Mouse (Mus musculus): ENCODE measurements at regions not wholly inside any gene's neighbourhood (a gene's known extent, or its start where the extent isn't known, plus 50 kb on each side); places are given as distances from the start of the nearest gene placed in this dataset.

DNA sequence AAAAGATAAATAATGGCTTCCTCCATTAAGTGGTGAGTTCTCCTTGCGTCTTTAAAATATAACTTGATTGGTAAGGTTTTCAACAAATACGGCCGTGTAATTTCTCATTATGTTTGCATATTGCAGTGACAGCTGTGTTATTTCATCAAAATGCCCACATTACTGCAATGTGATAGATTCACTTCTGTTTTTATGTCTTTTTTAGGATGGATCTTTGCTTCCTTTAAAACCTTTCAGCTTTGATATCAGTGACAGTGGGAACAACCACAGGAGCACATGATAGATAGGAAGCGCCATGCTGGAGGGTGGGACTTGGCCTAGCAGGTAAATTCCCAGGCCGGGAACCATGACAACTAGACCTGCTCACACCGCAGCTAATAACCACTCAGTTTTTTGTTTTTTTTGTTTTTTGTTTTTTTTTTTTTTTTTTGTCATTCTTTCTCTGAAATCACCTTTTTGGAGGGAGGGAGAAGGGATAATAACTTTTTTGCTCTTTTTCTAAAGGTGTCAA lies 259.3 kb downstream of the Dact1 start:
- TF ChIP-seq CTCF (IDR thresholded peaks at IDR 0.05; ENCODE audit: low read depth) = no peak
- TF ChIP-seq EP300 (IDR thresholded peaks at IDR 0.05; ENCODE audit: low read depth) = no peak

Measured in liver, embryonic 14.5 days (tissue).